Mouse (Mus musculus) adrenal gland, postnatal 25 days (tissue): Measurements from ENCODE around the gene Olfr330. TPM values are rescaled to one million over a fixed set of nuclear protein-coding genes. Genes with fewer than 3 reads are reported as not detected.
"Not testable (repeated sequence)": the region's sequence is repeated elsewhere in the genome, so short reads cannot be mapped to it uniquely, and the experiment has no call there.

Source experiments
- DNase-seq: peaks from one replicate; pipeline ENCODE4 v3.0.0; 2021; ENCODE audit warnings: mixed read lengths
- long read RNA-seq: library from polyadenylated mRNA; stranded (forward); transcript quantifications from one replicate; pipeline ENCODE4 v2.0.0, GENCODE M21; 2021
- total RNA-seq: library from RNA; stranded (reverse); gene quantifications from 2 replicates; pipeline ENCODE4 v1.2.3, GENCODE M21; 2021

Gene Olfr330
- total RNA-seq = 1.5 TPM in 1 of 2 replicates, not detected in the other
- long read RNA-seq = 0 reads

- not testable (repeated sequence) for DNase-seq
Measured at GRCm38 (mm10) chr11:58534736-58535135, at the start of gene Olfr330. Gene Olfr330 (minus strand): TSS chr11:58534836.

- no peak for DNase-seq
Measured at GRCm38 (mm10) chr11:58578636-58579035, 44.0 kb upstream of the Olfr330 start.

- DNase-seq = no peak
Measured at GRCm38 (mm10) chr11:58577430-58577829, 42.8 kb upstream of the Olfr330 start, which contains the start of gene Olfr325. Gene Olfr325 (plus strand): TSS chr11:58577730.

- no peak for DNase-seq
Measured at GRCm38 (mm10) chr11:58570405-58570804, 35.8 kb upstream of the Olfr330 start, which contains the start of gene Olfr224. Gene Olfr224 (minus strand): TSS chr11:58570553.

- DNase-seq = no peak
Measured at GRCm38 (mm10) chr11:58555536-58555935, 20.9 kb upstream of the Olfr330 start, which contains the start of gene Olfr328. Gene Olfr328 (minus strand): TSS chr11:58555636.

GRCm38 (mm10) chr11:58546322-58546721 lies 11.7 kb upstream of the Olfr330 start, which contains the start of gene Olfr329-ps:
Gene Olfr329-ps (minus strand): TSS chr11:58546422.
- DNase-seq = no peak

GRCm38 (mm10) chr11:58519756-58520155 lies 14.9 kb downstream of the Olfr330 start:
- DNase-seq = not testable (repeated sequence)

GRCm38 (mm10) chr11:58518916-58519315 lies 15.7 kb downstream of the Olfr330 start:
- DNase-seq = peak; percentile 74

GRCm38 (mm10) chr11:58509058-58509457 lies 25.6 kb downstream of the Olfr330 start:
- DNase-seq = not testable (repeated sequence)

- not testable (repeated sequence) for DNase-seq
Measured at GRCm38 (mm10) chr11:58502472-58502871, 32.2 kb downstream of the Olfr330 start, which contains the start of gene Olfr331. Gene Olfr331 (minus strand): TSS chr11:58502572.

GRCm38 (mm10) chr11:58499290-58499689 lies 35.3 kb downstream of the Olfr330 start:
- no peak for DNase-seq

GRCm38 (mm10) chr11:58498761-58499160 lies 35.9 kb downstream of the Olfr330 start:
- DNase-seq = no peak

- DNase-seq = no peak
Measured at GRCm38 (mm10) chr11:58492455-58492854, 42.2 kb downstream of the Olfr330 start, which contains the start of gene Olfr332. Gene Olfr332 (minus strand): TSS chr11:58492555.

Other genes with a start within 250 kb of the Olfr330 start
- gene Zfp692, start 227.8 kb downstream of the Olfr330 start, total RNA-seq = 14.4 and 17.3 TPM in 2 replicates
- 53.1 and 53.4 TPM in 2 replicates for gene Zfp672, start 204.5 kb downstream of the Olfr330 start, total RNA-seq
- 41.7 and 64.5 TPM in 2 replicates for gene Sh3bp5l, start 204.1 kb downstream of the Olfr330 start, total RNA-seq
- not detected in 2 replicates for gene Lypd8, start 155.8 kb downstream of the Olfr330 start, total RNA-seq
- not detected in 2 replicates for gene 1810065E05Rik, start 113.7 kb downstream of the Olfr330 start, total RNA-seq
- not detected in 2 replicates for gene Gm12253, start 102.3 kb downstream of the Olfr330 start, total RNA-seq
- not detected in 2 replicates for gene Lypd9, start 81.9 kb downstream of the Olfr330 start, total RNA-seq
- not detected in 2 replicates for gene Olfr30, start 72.6 kb downstream of the Olfr330 start, total RNA-seq
- gene Olfr332, start 42.3 kb downstream of the Olfr330 start, total RNA-seq = not detected in 2 replicates
- not detected in 2 replicates for gene Olfr331, start 32.3 kb downstream of the Olfr330 start, total RNA-seq
- gene Olfr329-ps, start 11.6 kb upstream of the Olfr330 start, total RNA-seq = 1.2 TPM in 1 of 2 replicates, not detected in the other
- gene Olfr328, start 20.8 kb upstream of the Olfr330 start, total RNA-seq = 0.36 TPM in 1 of 2 replicates, not detected in the other
- gene Olfr224, start 35.7 kb upstream of the Olfr330 start, total RNA-seq = not detected in 2 replicates
- gene Olfr325, start 42.9 kb upstream of the Olfr330 start, total RNA-seq = not detected in 2 replicates
- gene Olfr324, start 60.3 kb upstream of the Olfr330 start, total RNA-seq = not detected in 2 replicates
- gene 2210407C18Rik, start 81.2 kb upstream of the Olfr330 start, total RNA-seq = not detected in 2 replicates
- gene Olfr323, start 95.7 kb upstream of the Olfr330 start, total RNA-seq = not detected in 2 replicates
- not detected in 2 replicates for gene Trim58, start 105.6 kb upstream of the Olfr330 start, total RNA-seq
- not detected in 2 replicates for gene Olfr322, start 123.9 kb upstream of the Olfr330 start, total RNA-seq
- gene Olfr320, start 146.3 kb upstream of the Olfr330 start, total RNA-seq = not detected in 2 replicates
- gene Olfr319, start 164.3 kb upstream of the Olfr330 start, total RNA-seq = not detected in 2 replicates
- gene Olfr318, start 189.2 kb upstream of the Olfr330 start, total RNA-seq = not detected in 2 replicates
- not detected in 2 replicates for gene Olfr317, start 204.4 kb upstream of the Olfr330 start, total RNA-seq
- not detected in 2 replicates for gene Olfr316, start 217.9 kb upstream of the Olfr330 start, total RNA-seq
- not detected in 2 replicates for gene Olfr315, start 238.4 kb upstream of the Olfr330 start, total RNA-seq
- gene Olfr314, start 248.1 kb upstream of the Olfr330 start, total RNA-seq = not detected in 2 replicates